Mouse (Mus musculus) layer of hippocampus, postnatal 14 days (tissue): ENCODE measurements around the gene Dgki. TPM values are rescaled to one million over a fixed set of nuclear protein-coding genes. Genes with fewer than 3 reads are reported as not detected.
A peak's percentile ranks its signal among the peaks of the same experiment; 100 is the strongest.

Experiments used
- DNase-seq, 2 experiments: peaks; one replicate each; pipeline ENCODE4 v3.0.0; 2021 to 2022; ENCODE audit warnings: low spot score in 2 of 2, mixed read lengths in 1 of 2
- total RNA-seq, 2 experiments: library from RNA; stranded (reverse); gene quantifications; 2 replicates each; pipeline ENCODE4 v1.2.3; 2021

Gene Dgki
- total RNA-seq, 2 experiments from 2014 or later = 51.7 to 57.8 TPM

DNA sequence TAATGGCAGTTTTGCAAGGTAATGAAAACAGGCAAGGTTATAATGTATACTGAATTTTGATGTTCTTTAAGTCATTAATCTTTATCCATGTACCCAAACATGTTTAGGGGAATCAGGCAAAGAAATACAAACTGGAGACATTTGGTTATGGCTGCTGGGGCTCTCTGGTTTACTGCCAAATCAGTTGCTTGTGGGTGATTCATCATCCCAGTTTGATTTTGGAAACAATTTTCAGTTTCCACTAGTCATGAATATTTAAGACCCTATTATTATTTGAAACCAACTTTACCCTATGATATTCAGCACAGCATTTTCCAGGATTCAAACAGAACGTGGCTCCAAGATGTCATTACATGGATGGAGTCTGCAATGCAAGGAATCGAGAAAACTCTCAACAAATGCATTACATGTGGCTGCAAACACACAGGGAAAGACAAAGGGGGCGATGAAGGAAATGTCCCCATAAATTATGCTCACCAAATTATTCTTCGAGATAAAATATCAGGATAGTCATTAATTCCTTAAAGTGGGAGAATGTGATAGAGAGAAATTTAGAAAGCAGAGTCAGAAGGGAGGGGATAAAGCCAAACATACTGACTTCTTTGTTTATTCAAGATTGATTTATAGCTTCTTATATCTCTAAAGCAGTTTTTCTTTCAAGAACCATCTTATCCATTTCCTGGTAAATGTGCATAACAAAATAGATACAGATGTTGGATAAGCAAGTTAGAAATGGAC is 481.5 kb downstream of the Dgki start:
- peak in 1 of 2 experiments; percentile 65 for DNase-seq

- no peak for DNase-seq
These were observed 483.3 kb downstream of the Dgki start for GRCm38 (mm10) chr6:36816666-36817065.

- DNase-seq = no peak
These were observed 484.0 kb downstream of the Dgki start for GRCm38 (mm10) chr6:36815992-36816391.

- DNase-seq = no peak
These were observed 487.1 kb downstream of the Dgki start for GRCm38 (mm10) chr6:36812666-36813515.

GRCm38 (mm10) chr6:36810448-36810847 is 489.5 kb downstream of the Dgki start:
- peak in 1 of 2 experiments; percentile 28 for DNase-seq

DNA sequence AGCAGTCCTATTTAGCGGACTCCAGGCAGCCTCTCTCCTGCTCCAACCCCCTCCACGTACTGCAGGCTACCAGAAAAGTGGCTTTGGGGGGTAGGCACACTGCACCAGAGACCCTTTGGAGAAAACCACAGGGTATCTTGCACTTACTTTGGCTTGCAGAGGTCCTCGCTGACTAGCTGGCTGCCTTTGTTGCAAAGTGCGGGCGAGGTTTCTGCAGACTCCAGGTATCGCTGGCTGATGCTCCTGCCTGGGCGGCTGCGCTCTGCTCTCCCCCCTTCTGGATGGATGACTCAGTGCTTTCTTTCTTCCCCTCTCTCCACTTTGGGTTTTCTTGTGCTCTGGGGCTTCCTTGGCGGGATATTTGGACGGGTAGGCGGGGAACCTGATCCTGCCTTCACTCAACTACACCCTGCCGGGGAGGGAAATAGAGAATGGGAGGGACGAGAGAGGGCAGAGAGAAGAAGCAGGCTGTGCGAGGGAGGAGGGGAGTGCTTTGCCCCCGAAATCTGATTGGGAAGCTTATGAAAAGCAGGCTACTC is 490.2 kb downstream of the Dgki start, which contains the start of gene Ptn:
Gene Ptn, minus strand, starts transcription at position 474 of the 539 bp plus-strand sequence.
- DNase-seq = peak; percentile 52 to 66

DNA sequence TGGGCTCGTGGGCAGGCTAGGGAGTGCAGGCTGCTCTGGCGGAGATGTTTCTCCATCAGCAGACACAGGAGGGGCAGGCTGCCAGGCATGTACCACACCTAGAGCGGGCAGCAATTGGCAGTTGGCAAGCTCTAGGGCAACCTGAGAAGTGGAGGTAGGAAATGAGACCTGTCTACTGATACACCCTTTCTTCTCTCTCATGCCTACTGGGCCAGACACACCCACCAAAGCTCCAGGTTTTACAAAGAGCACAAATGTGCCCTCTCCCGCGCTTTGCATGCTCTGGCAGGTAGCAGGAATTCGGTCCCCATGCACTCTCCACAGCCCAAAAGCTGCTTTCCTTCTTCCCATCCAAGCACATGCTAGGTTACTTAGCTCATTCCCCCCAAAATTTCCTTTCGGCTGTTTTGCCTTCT is 490.7 kb downstream of the Dgki start:
- peak in 1 of 2 experiments; percentile 30 for DNase-seq

GRCm38 (mm10) chr6:36808306-36809058 is 491.5 kb downstream of the Dgki start:
- DNase-seq = no peak

DNA sequence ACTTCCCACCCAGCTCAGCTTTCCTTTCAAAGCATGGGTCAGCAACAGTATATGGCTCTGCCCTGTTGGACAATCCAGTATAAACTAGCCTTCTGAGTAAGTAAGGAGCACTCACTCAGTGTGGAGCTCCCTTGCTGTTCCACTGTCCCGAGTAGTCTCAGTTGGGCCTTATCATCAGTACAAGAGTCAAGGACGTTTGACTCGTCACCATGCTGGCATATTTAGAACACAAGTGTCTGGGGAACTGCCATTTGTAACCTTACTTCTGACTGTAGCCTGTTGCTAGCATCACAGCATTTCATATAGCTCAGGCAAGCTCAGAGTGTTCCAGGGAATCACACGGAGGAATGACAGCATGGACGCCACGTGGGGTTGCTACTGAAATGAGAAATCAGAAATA is 493.1 kb downstream of the Dgki start:
- DNase-seq = no peak

- DNase-seq = no peak
These were observed 499.6 kb downstream of the Dgki start for GRCm38 (mm10) chr6:36800309-36800946.

DNA sequence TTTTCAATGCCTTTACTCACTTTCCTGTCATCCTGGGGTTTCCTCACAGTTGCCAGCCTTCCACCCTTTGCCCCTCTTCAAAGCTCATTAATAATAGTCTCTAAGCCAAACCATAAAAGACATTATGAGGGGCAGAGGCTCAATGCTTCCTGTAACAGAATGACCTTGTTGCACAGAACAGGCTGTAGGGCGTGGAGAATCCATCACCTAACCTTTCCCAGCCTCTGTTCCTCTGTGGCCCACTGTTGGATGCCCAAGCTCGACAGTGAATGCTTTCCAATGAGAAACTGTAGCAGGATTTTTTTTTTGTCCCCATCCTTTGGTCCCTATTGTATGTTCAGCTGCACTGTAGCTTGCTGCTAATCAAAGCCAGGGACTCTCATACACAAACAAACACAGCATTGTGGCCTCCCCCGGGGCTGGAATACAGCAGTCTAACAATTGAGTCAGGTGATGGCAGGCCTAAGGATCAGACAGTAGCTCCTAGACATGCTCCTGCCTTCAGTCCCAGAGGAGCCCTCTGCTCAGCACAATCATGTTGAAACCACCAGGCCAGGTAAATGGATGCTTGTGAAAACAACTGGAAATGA is 502.8 kb downstream of the Dgki start:
- DNase-seq = no peak

Other genes starting within 250 kb of the Dgki start
- 10 to 100 TPM in 1 of 2 experiments, 1 to 10 TPM in 1; 9.4 to 11.0 TPM for gene Creb3l2, start 142.0 kb upstream of the Dgki start, total RNA-seq
- not detected for gene Akr1d1, start 230.0 kb upstream of the Dgki start, total RNA-seq